Mouse (Mus musculus) neural tube, embryonic 10.5 days (tissue): ENCODE measurements around the gene Engase.

Experiments used
- DNase-seq: peaks from one replicate; pipeline ENCODE4 v3.0.0-alpha.2; 2017; ENCODE audit warnings: low spot score; ENCODE audit errors: extremely low spot score

The Engase gene

GRCm38 (mm10) chr11:118453886-118454671 lies 22.6 kb upstream of the Engase start:
- no peak for DNase-seq

GRCm38 (mm10) chr11:118455788-118456187 lies 20.8 kb upstream of the Engase start:
- DNase-seq, result no peak

GRCm38 (mm10) chr11:118456937-118457336 lies 19.7 kb upstream of the Engase start:
- no peak for DNase-seq

GRCm38 (mm10) chr11:118459051-118459450 lies 17.6 kb upstream of the Engase start:
- DNase-seq, result no peak

GRCm38 (mm10) chr11:118459536-118459935 lies 17.1 kb upstream of the Engase start:
- no peak for DNase-seq

- DNase-seq, result no peak
Observed at GRCm38 (mm10) chr11:118460280-118460679, 16.3 kb upstream of the Engase start.

GRCm38 (mm10) chr11:118467441-118468035 lies 9.1 kb upstream of the Engase start:
- no peak for DNase-seq

- DNase-seq, result no peak
Observed at GRCm38 (mm10) chr11:118469509-118470160, 7.0 kb upstream of the Engase start.

GRCm38 (mm10) chr11:118470234-118470966 lies 6.2 kb upstream of the Engase start:
- peak; percentile 36 for DNase-seq

- peak; percentile 32 for DNase-seq
Observed at GRCm38 (mm10) chr11:118471676-118472075, 5.0 kb upstream of the Engase start.

- DNase-seq, result no peak
Observed at GRCm38 (mm10) chr11:118473161-118473560, 3.5 kb upstream of the Engase start.

GRCm38 (mm10) chr11:118473842-118474500 lies 2.7 kb upstream of the Engase start:
- DNase-seq, result no peak

- DNase-seq, result no peak
Observed at GRCm38 (mm10) chr11:118475496-118476083, 1.0 kb upstream of the Engase start.

- DNase-seq, result no peak
Observed at GRCm38 (mm10) chr11:118479776-118480175, 3.1 kb downstream of the Engase start.

- no peak for DNase-seq
Observed at GRCm38 (mm10) chr11:118481231-118481630, 4.6 kb downstream of the Engase start.

- no peak for DNase-seq
Observed at GRCm38 (mm10) chr11:118481751-118482150, 5.1 kb downstream of the Engase start.

- no peak for DNase-seq
Observed at GRCm38 (mm10) chr11:118484169-118484568, 7.5 kb downstream of the Engase start.

GRCm38 (mm10) chr11:118485338-118485737 lies 8.7 kb downstream of the Engase start:
- no peak for DNase-seq

- DNase-seq, result no peak
Observed at GRCm38 (mm10) chr11:118485780-118486179, 9.2 kb downstream of the Engase start.

GRCm38 (mm10) chr11:118486281-118486680 lies 9.7 kb downstream of the Engase start:
- no peak for DNase-seq
